ENCODE assay signal across 12 mouse cellular contexts in genomic region chr16:70329036-70329435, GRCm38 (mm10). TPM values are rescaled to one million over a fixed set of nuclear protein-coding genes. Genes with fewer than 3 reads are reported as not detected.
DNase-seq lines count a peak whose midpoint lies in the region; ATAC-seq and TF ChIP-seq lines count a peak whose summit lies in the region.
"Had no signal": no experiment of that assay in that cellular context is flagged by ENCODE, and none has a peak within 500 bp of the region (broad histone marks: within the 10 kb centered on the region; RNA-seq: fewer than 3 reads in every experiment).

No protein-coding gene starts in this region.

- no peak overlapping the region for H3K9ac ChIP-seq in hindbrain, postnatal 0 days (replicated peaks; ENCODE audit: low read length)
- H3K9ac ChIP-seq in forebrain, embryonic 11.5 days (ENCODE audit: low read length) = no peak overlapping the region
- H3K9ac ChIP-seq in limb, embryonic 12.5 days (replicated peaks) = no peak overlapping the region
- H3K9ac ChIP-seq in neural tube, embryonic 15.5 days (replicated peaks) = no peak overlapping the region
- H3K9ac ChIP-seq: heart, embryonic 12.5 days had no signal

- H3K27ac ChIP-seq in hindbrain, postnatal 0 days = no peak overlapping the region
- H3K27ac ChIP-seq in hindbrain, embryonic 10.5 days = no peak overlapping the region
- no peak overlapping the region for H3K27ac ChIP-seq in forebrain, embryonic 11.5 days (ENCODE audit: low read depth, low read length)
- no peak overlapping the region for H3K27ac ChIP-seq in limb, embryonic 12.5 days
- no peak overlapping the region for H3K27ac ChIP-seq in neural tube, embryonic 15.5 days (replicated peaks)

- H3K36me3 ChIP-seq in hindbrain, postnatal 0 days (ENCODE audit: insufficient read depth, low read length) = no peaks in the 10 kb centered on the region
- H3K36me3 ChIP-seq in hindbrain, embryonic 10.5 days = no peaks in the 10 kb centered on the region
- no peaks in the 10 kb centered on the region for H3K36me3 ChIP-seq in forebrain, embryonic 11.5 days (ENCODE audit: control insufficient read depth, insufficient read depth, low read length)
- H3K36me3 ChIP-seq in limb, embryonic 12.5 days = no peaks in the 10 kb centered on the region
- H3K36me3 ChIP-seq in neural tube, embryonic 15.5 days = no peaks in the 10 kb centered on the region
- H3K36me3 ChIP-seq: heart, embryonic 12.5 days had no signal

- TF ChIP-seq CTCF in hindbrain, postnatal 0 days (IDR thresholded peaks at IDR 0.05; ENCODE audit: low read depth) = no peak

- 74% methylated on average over 10 of the region's 10 CpGs for WGBS in hindbrain, postnatal 0 days
- WGBS in hindbrain, embryonic 10.5 days = 88% methylated on average over 10 of the region's 10 CpGs
- 41% methylated on average over 10 of the region's 10 CpGs for WGBS in forebrain, embryonic 11.5 days
- 52% methylated on average over 10 of the region's 10 CpGs for WGBS in limb, embryonic 12.5 days
- 71% methylated on average over 10 of the region's 10 CpGs for WGBS in neural tube, embryonic 15.5 days

- no peaks in the 10 kb centered on the region for H3K27me3 ChIP-seq in hindbrain, postnatal 0 days (ENCODE audit: insufficient read depth, low read length)
- H3K27me3 ChIP-seq in hindbrain, embryonic 10.5 days (ENCODE audit: insufficient read depth, poor library complexity, severe bottlenecking) = no peaks in the 10 kb centered on the region
- H3K27me3 ChIP-seq in forebrain, embryonic 11.5 days (ENCODE audit: control insufficient read depth, insufficient read depth, low read length) = no peaks in the 10 kb centered on the region
- no peaks in the 10 kb centered on the region for H3K27me3 ChIP-seq in limb, embryonic 12.5 days
- H3K27me3 ChIP-seq in neural tube, embryonic 15.5 days (replicated peaks) = no peaks in the 10 kb centered on the region
- H3K27me3 ChIP-seq: heart, embryonic 12.5 days had no signal

- no peaks in the 10 kb centered on the region for H3K9me3 ChIP-seq in hindbrain, postnatal 0 days (ENCODE audit: low read length)
- H3K9me3 ChIP-seq in hindbrain, embryonic 10.5 days = no peaks in the 10 kb centered on the region
- no peaks in the 10 kb centered on the region for H3K9me3 ChIP-seq in forebrain, embryonic 11.5 days (ENCODE audit: control insufficient read depth, low read length)
- H3K9me3 ChIP-seq in limb, embryonic 12.5 days = no peaks in the 10 kb centered on the region
- H3K9me3 ChIP-seq in neural tube, embryonic 15.5 days (replicated peaks) = no peaks in the 10 kb centered on the region
- H3K9me3 ChIP-seq: heart, embryonic 12.5 days had no signal

- peak; percentile 8 for DNase-seq in hindbrain, postnatal 0 days (ENCODE audit: low spot score)
- no peak for DNase-seq in hindbrain, embryonic 10.5 days (ENCODE audit: low spot score)
- peak; percentile 68 for DNase-seq in NIH3T3 (ENCODE audit: low read depth)
- no peak for DNase-seq in forebrain, embryonic 11.5 days (ENCODE audit: low spot score)
- DNase-seq in right cerebral cortex, adult 2 months (ENCODE audit: low spot score in 2 of 2) = no peak
- DNase-seq in ovary, postnatal 10 days (ENCODE audit: low spot score) = no peak
- DNase-seq: cerebellum, adult 9-11 months; left cerebral cortex, postnatal 4 days; lung, postnatal 14 days had no signal

- ATAC-seq in hindbrain, postnatal 0 days = no peak
- ATAC-seq in forebrain, embryonic 11.5 days (replicated peaks; ENCODE audit: low FRiP score) = no peak; the same call in 1 of the 2 replicates
- ATAC-seq in limb, embryonic 12.5 days (ENCODE audit: insufficient number of reproducible peaks, insufficient read depth, low FRiP score, low TSS enrichment, low read depth) = no peak
- no peak for ATAC-seq in neural tube, embryonic 15.5 days (ENCODE audit: low FRiP score)

- no peak overlapping the region for H3K4me2 ChIP-seq in hindbrain, postnatal 0 days (ENCODE audit: low read depth, low read length)
- peak overlapping the region; percentile 3; the same call in 1 of the 2 replicates for H3K4me2 ChIP-seq in forebrain, embryonic 11.5 days (ENCODE audit: low read depth, low read length, severe bottlenecking)
- H3K4me2 ChIP-seq in limb, embryonic 12.5 days = 0 out of 2 replicates have a peak overlapping the region, but pooled peaks have one; percentile 7
- no peak overlapping the region for H3K4me2 ChIP-seq in neural tube, embryonic 15.5 days
- H3K4me2 ChIP-seq: heart, embryonic 12.5 days had no signal

- no peaks in the 10 kb centered on the region for H3K4me1 ChIP-seq in hindbrain, postnatal 0 days (ENCODE audit: insufficient read depth, low read length)
- H3K4me1 ChIP-seq in hindbrain, embryonic 10.5 days (replicated peaks) = no peaks in the 10 kb centered on the region
- no peaks in the 10 kb centered on the region for H3K4me1 ChIP-seq in forebrain, embryonic 11.5 days (replicated peaks; ENCODE audit: control insufficient read depth, insufficient read depth, low read length)
- peaks cover 4% of the 10 kb centered on the region; the same call in 1 of the 2 replicates for H3K4me1 ChIP-seq in limb, embryonic 12.5 days (replicated peaks)
- peaks cover 4% of the 10 kb centered on the region; the same call in 1 of the 2 replicates for H3K4me1 ChIP-seq in neural tube, embryonic 15.5 days

- H3K4me3 ChIP-seq in hindbrain, postnatal 0 days (ENCODE audit: low read length) = no peak overlapping the region
- no peak overlapping the region for H3K4me3 ChIP-seq in hindbrain, embryonic 10.5 days
- no peak overlapping the region for H3K4me3 ChIP-seq in forebrain, embryonic 11.5 days (ENCODE audit: low read depth, low read length)
- H3K4me3 ChIP-seq in limb, embryonic 12.5 days (replicated peaks) = no peak overlapping the region
- H3K4me3 ChIP-seq in neural tube, embryonic 15.5 days (replicated peaks) = no peak overlapping the region
- H3K4me3 ChIP-seq: heart, embryonic 12.5 days had no signal

RNA-seq across cellular contexts. Expression of gene Gbe1, which starts 15.3 kb away (rescaled TPM):
- total RNA-seq in hindbrain, postnatal 0 days (2014; rRNA removed) = 13.6 and 16.5 TPM in 2 replicates
- 23.6 and 24.7 TPM in 2 replicates for polyA plus RNA-seq in hindbrain, postnatal 0 days (2015; fragmentation: Nextera tagmentation; extraction: Ambion mirVana)
- polyA plus RNA-seq in hindbrain, embryonic 10.5 days (2016; fragmentation: Nextera tagmentation; extraction: Ambion mirVana) = 14.2 and 15.0 TPM in 2 replicates
- 26.0 and 26.3 TPM in 2 replicates for polyA plus RNA-seq in forebrain, embryonic 11.5 days (2014; fragmentation: Nextera tagmentation; extraction: Ambion mirVana)
- polyA plus RNA-seq in limb, embryonic 12.5 days (2016; fragmentation: Nextera tagmentation; extraction: Ambion mirVana) = 17.4 and 20.1 TPM in 2 replicates
- 13.3 and 15.2 TPM in 2 replicates for polyA plus RNA-seq in neural tube, embryonic 15.5 days (2015; fragmentation: Nextera tagmentation; extraction: Ambion mirVana)

Comparison
In these comparisons a context has a peak if more than half of its experiments do, and no peak if none do; other contexts are left out.
1. DNase-seq: peak in hindbrain, postnatal 0 days (single experiment) and NIH3T3 (single experiment); none in hindbrain, embryonic 10.5 days (single experiment), forebrain, embryonic 11.5 days (single experiment), right cerebral cortex, adult 2 months (0 of 2) and ovary, postnatal 10 days (single experiment).
2. H3K4me2 ChIP-seq: peak in forebrain, embryonic 11.5 days (single experiment) and limb, embryonic 12.5 days (single experiment); none in hindbrain, postnatal 0 days (single experiment) and neural tube, embryonic 15.5 days (single experiment).